Mouse (Mus musculus) midbrain, postnatal 0 days (tissue): ENCODE data around the gene Gprin3. TPM values are rescaled to one million over a fixed set of nuclear protein-coding genes. Genes with fewer than 3 reads are reported as not detected.

Source experiments
- ATAC-seq: fragments of 200-750 bp; cut with Nextera tagmentation; 2 replicates; pipeline ENCODE4 v1.8.0; 2017; ENCODE audit warnings: moderate number of reproducible peaks, mild to moderate bottlenecking, moderate TSS enrichment, moderate library complexity; ENCODE audit not compliant: low FRiP score
- DNase-seq: peaks from one replicate; pipeline ENCODE4 v3.0.0-alpha.2; 2015; ENCODE audit warnings: low spot score
- H3K27ac ChIP-seq: fragments of 300-500 bp; sonication (generic); 2 replicates; pipeline ENCODE4 v1.5.1; 2014; ENCODE audit warnings: low read depth, mild to moderate bottlenecking, low read length, mixed read lengths
- H3K27me3 ChIP-seq: fragments of 300-500 bp; sonication (generic); 2 replicates; pipeline ENCODE4 v1.6.1; 2014; ENCODE audit warnings: low read length, control low read depth, mixed read lengths; ENCODE audit not compliant: insufficient read depth
- H3K36me3 ChIP-seq: fragments of 300-500 bp; sonication (generic); 2 replicates; pipeline ENCODE4 v1.6.1; 2014; ENCODE audit warnings: low read length, control low read depth, mixed read lengths; ENCODE audit not compliant: insufficient read depth
- H3K4me1 ChIP-seq: fragments of 300-500 bp; sonication (generic); 2 replicates; pipeline ENCODE4 v1.6.1; 2014; ENCODE audit warnings: mild to moderate bottlenecking, control low read depth, antibody characterized with exemption, low read length, mixed read lengths; ENCODE audit not compliant: insufficient read depth
- H3K4me2 ChIP-seq: fragments of 300-500 bp; sonication (generic); 2 replicates; pipeline ENCODE4 v1.6.1; 2014; ENCODE audit warnings: low read depth, mild to moderate bottlenecking, low read length, mixed read lengths; ENCODE audit not compliant: poor library complexity, severe bottlenecking
- H3K4me3 ChIP-seq: fragments of 300-500 bp; sonication (generic); 2 replicates; pipeline ENCODE4 v1.5.1; 2014; ENCODE audit warnings: low read depth, mild to moderate bottlenecking, low read length, moderate library complexity
- H3K9ac ChIP-seq: fragments of 300-500 bp; sonication (generic); replicated peaks from 2 replicates; pipeline ENCODE4 v1.6.1; 2014; ENCODE audit warnings: mild to moderate bottlenecking, low read length, moderate library complexity, mixed read lengths; ENCODE audit not compliant: poor library complexity, severe bottlenecking
- H3K9me3 ChIP-seq: fragments of 300-500 bp; sonication (generic); 2 replicates; pipeline ENCODE4 v1.6.1; 2016; ENCODE audit warnings: low read length, control low read depth
- CTCF ChIP-seq: IDR thresholded peaks from 2 replicates; pipeline ENCODE4 v1.5.1; 2016; ENCODE audit warnings: antibody characterized with exemption, mild to moderate bottlenecking
- WGBS: fragments of 180-500 bp; shearing (Covaris S2); extraction: QIAGEN DNeasy Blood & Tissue Kit; methylation state at CpG from one replicate; pipeline ENCODE4 v1.1.7; 2014; 5-methylcytosine and 5-hydroxymethylcytosine counted together
- polyA plus RNA-seq: library from polyadenylated mRNA; unstranded; fragments of >200 nt; fragmentation: Nextera tagmentation; extraction: Ambion mirVana; gene quantifications from 2 replicates; pipeline ENCODE4 v1.2.1, GENCODE M21; 2015
- total RNA-seq: library from RNA; depleted of rRNA; stranded (reverse); fragments of >200 nt; gene quantifications from 2 replicates; pipeline ENCODE4 v1.2.3, GENCODE M21; 2014

The Gprin3 gene
- total and polyA plus RNA-seq, 2 experiments from 2014 or later: 14.3 to 34.3 TPM

GRCm38 (mm10) chr6:59365300-59365699 lies 60.8 kb downstream of the Gprin3 start:
- H3K27me3 ChIP-seq: no peaks in the 10 kb centered on the region
- no peak for TF ChIP-seq CTCF
- H3K36me3 ChIP-seq: no peaks in the 10 kb centered on the region
- DNase-seq (no peak), ATAC-seq (no peak)
- H3K4me3 ChIP-seq: no peak overlapping the region
- no peaks in the 10 kb centered on the region for H3K9me3 ChIP-seq
- H3K4me1 ChIP-seq: no peaks in the 10 kb centered on the region
- H3K27ac ChIP-seq: no peak overlapping the region
- H3K9ac ChIP-seq: no peak overlapping the region
- H3K4me2 ChIP-seq: no peak overlapping the region

GRCm38 (mm10) chr6:59363282-59363681 lies 62.8 kb downstream of the Gprin3 start:
- ATAC-seq: no peak

GRCm38 (mm10) chr6:59354943-59355342 lies 71.2 kb downstream of the Gprin3 start:
- Histone ChIP-seq H3K27me3 (no peaks in the 10 kb centered on the region), H3K9me3 (no peaks in the 10 kb centered on the region), H3K4me2 (no peak overlapping the region), H3K36me3 (peaks cover 12% of the 10 kb centered on the region; the same call in 1 of the 2 replicates), H3K27ac (no peak overlapping the region), H3K9ac (no peak overlapping the region), H3K4me3 (no peak overlapping the region), H3K4me1 (no peaks in the 10 kb centered on the region)
- DNase-seq (no peak), ATAC-seq (no peak)
- 88% methylated on average over 7 of the region's 7 CpGs for WGBS
- no peak for TF ChIP-seq CTCF

More at GRCm38 (mm10) chr6:59363282-59363681, 62.8 kb downstream of the Gprin3 start:
- no peak overlapping the region for H3K4me2 ChIP-seq
- H3K27ac ChIP-seq: no peak overlapping the region
- H3K9me3 ChIP-seq: no peaks in the 10 kb centered on the region
- no peak for DNase-seq
- no peak overlapping the region for H3K4me3 ChIP-seq
- 91% methylated on average over 2 of the region's 2 CpGs for WGBS
- no peaks in the 10 kb centered on the region for H3K27me3 ChIP-seq
- H3K9ac ChIP-seq: no peak overlapping the region
- no peak for TF ChIP-seq CTCF
- no peaks in the 10 kb centered on the region for H3K4me1 ChIP-seq
- no peaks in the 10 kb centered on the region for H3K36me3 ChIP-seq

- Histone ChIP-seq H3K27ac (no peak overlapping the region), H3K9me3 (no peaks in the 10 kb centered on the region), H3K4me3 (no peak overlapping the region), H3K4me2 (no peak overlapping the region), H3K4me1 (no peaks in the 10 kb centered on the region), H3K27me3 (no peaks in the 10 kb centered on the region), H3K36me3 (peaks cover 12% of the 10 kb centered on the region; the same call in 1 of the 2 replicates), H3K9ac (no peak overlapping the region)
- no peak for ATAC-seq
- WGBS: 89% methylated on average over 5 of the region's 5 CpGs
- DNase-seq: peak; percentile 42
- TF ChIP-seq CTCF: no peak
These were observed 74.8 kb downstream of the Gprin3 start for GRCm38 (mm10) chr6:59351108-59351789.

- Histone ChIP-seq H3K27ac (no peak overlapping the region), H3K36me3 (0 out of 2 replicates have a peak, but pooled peaks cover 5% of the 10 kb centered on the region), H3K4me3 (no peak overlapping the region), H3K4me1 (no peaks in the 10 kb centered on the region), H3K4me2 (no peak overlapping the region), H3K9me3 (no peaks in the 10 kb centered on the region), H3K27me3 (no peaks in the 10 kb centered on the region), H3K9ac (no peak overlapping the region)
- 85% methylated on average over 1 of the region's 1 CpGs for WGBS
- ATAC-seq: no peak
- no peak for TF ChIP-seq CTCF
- DNase-seq: no peak
These were observed 77.4 kb downstream of the Gprin3 start for GRCm38 (mm10) chr6:59348673-59349072.

GRCm38 (mm10) chr6:59341146-59341545 lies 84.9 kb downstream of the Gprin3 start:
- ATAC-seq: no peak
- no peaks in the 10 kb centered on the region for H3K9me3 ChIP-seq

More at GRCm38 (mm10) chr6:59341146-59341545, 84.9 kb downstream of the Gprin3 start:
- DNase-seq: no peak
- Histone ChIP-seq H3K4me2 (no peak overlapping the region), H3K36me3 (no peaks in the 10 kb centered on the region), H3K27me3 (no peaks in the 10 kb centered on the region), H3K4me1 (no peaks in the 10 kb centered on the region), H3K9ac (no peak overlapping the region), H3K4me3 (no peak overlapping the region), H3K27ac (no peak overlapping the region)
- no peak for TF ChIP-seq CTCF
- 85% methylated on average over 1 of the region's 1 CpGs for WGBS
